Mouse (Mus musculus) liver, adult 10 weeks (tissue): ENCODE data around the gene March1. TPM values are rescaled to one million over a fixed set of nuclear protein-coding genes. Genes with fewer than 3 reads are reported as not detected.

Source experiments
- polyA plus RNA-seq: library from polyadenylated mRNA; stranded (reverse); fragments of 350-450 nt; fragmentation: Illumina TruSeq; extraction: RNeasy Lipid Tissue Mini Kit (QIAGEN cat#74804); gene quantifications from one replicate; pipeline ENCODE4 v1.2.3, GENCODE M21; 2014; ENCODE audit warnings: low read depth, low replicate concordance

March1 gene
- 2.9 TPM for polyA plus RNA-seq

DNA sequence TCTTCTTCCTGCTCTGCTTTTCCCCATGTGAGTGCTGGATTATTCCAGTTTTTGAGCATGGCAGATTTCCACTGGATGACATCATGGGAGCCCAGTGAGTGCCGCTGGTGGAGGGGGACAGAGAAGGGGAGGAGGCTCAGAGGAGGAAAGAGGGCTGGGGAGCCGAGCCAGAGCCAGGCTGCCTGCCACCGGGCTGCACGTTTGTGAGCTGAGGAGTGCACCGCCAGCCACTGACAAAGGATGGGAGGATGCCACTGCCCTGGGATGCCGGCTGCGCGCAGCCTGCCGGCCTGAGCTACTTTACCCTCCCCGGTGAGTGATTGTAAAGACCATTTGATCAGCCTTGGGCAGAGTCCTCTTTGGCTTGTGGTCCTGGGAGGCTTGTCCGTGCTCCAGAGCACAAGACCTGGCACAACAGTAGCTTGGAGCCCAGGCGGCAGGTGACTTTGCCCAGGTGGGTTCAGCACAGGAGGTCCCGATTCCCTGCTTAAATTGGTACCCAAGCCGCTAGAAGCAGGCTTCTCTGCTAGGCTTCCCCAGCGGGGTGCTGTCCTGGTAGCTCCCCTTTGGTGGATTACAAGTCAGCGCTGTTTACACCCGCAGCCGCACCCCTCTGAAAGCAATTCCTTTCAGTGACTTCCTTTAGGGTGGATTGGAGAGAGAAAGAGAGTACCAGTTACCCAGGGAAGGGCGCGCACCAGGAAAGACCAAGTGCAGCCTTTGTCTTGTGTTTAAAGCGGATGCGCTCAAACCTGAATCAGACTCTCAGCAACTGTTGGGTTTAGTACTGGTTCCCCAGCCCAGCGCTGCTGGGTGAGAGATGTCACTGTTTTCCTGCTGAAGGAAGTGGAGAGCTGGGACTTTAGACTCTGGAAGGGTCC is at the start of gene March1:
TSS of gene March1 (plus strand) at position 30 of the 881 bp plus-strand sequence.

DNA sequence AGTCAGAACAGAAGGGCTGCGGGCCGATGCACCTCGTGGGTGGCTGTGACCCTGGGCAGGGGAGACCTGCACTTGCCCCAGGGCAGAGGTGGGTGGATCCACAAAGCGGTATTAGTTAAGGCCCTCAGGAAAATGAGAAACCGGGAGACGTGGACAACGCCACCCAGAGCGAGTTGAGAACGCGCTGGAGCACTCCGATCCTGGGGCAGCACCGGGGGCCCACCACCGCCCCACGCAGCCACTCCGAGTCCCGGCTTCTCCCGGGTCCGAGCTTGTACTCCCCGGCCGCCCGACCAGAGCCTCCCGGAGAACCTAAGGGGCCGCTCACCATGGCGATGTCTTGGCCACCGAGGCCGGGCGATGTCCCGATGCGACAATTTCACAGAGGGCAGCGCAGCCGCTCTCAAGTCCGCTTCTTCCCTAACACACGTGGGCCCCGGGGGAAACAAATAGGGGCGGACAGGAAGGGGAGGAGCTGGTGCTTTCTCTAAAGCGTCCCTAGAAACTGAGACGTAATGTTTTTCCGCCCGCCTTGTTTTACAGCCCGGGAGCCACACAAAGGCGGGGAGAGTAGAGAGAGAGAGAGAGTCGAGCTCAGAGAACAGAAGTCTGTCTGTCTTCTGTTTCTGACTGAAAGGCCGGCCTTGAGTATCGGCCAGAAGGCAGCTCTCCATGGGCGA is 868.5 kb downstream of the March1 start, which contains the start of gene Tma16:
TSS of gene Tma16 (minus strand) at position 447 of the 680 bp plus-strand sequence.

DNA sequence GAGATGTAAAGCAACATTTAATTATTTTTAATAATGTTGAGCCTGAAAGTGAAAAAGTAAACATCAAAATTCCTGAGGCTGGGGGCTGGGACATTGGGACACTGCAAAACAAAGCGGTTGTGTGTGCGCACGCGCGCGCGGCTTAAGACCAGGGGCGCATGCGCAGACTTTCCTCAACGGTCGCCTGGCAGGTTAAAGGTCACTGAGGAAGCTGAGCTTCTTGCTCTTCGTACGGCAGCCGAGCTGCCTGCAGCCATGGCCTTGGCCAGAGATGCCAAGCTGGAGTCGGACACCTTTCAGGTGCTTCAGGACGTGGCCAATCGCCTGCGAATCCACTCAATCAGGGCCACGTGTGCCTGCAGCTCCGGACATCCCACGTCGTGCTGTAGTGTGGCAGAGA is 893.8 kb downstream of the March1 start, which contains the start of gene Tktl2:
TSS of gene Tktl2 (plus strand) at position 220 of the 400 bp plus-strand sequence.

